Mouse (Mus musculus) CD4-positive, CD25-positive, alpha-beta regulatory T cell, adult 4 months (primary cell): ENCODE measurements around the gene Fyb2. TPM values are rescaled to one million over a fixed set of nuclear protein-coding genes. Genes with fewer than 3 reads are reported as not detected.

Experiments used
- ATAC-seq: one replicate; pipeline ENCODE4 v1.8.0; 2017
- polyA plus RNA-seq, 2 experiments: library from polyadenylated mRNA; unstranded; fragments of 100-300 nt; shearing (Covaris generic); gene quantifications; one replicate each; pipeline ENCODE4 v1.2.1; 2017

Gene Fyb2
- polyA plus RNA-seq, 2 experiments from 2014 or later: not detected

- no peak for ATAC-seq
Observed at GRCm38 (mm10) chr4:105015496-105015895, 102.2 kb downstream of the Fyb2 start.

DNA sequence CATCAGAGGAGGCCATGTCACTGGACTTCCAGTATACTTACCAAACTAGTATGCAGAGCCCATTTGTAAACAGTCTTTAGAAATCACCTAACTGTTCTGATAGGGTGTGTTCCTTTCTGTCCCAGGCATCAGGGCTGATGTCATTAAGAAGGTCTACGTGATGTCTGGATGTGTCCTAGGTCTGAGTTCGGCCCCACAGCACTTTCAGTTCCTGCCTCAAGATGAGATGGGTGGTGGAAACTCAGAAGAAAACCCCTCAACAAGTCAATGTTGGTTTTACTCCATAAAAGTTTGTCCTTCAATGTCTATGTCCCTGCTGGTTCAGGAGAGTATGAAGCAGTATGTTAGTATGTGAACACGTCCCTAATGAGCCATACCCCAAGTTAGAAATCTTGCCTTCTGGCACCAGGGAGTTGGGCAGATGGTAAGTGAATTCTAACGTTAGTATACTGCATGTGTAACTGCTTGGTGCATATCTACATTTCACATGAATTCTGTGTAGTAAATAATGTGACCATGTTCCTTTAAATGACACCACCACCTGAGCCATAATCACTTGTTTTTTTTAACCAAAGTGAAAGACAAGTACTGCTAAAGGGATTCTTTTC lies 102.9 kb downstream of the Fyb2 start:
- ATAC-seq: no peak

DNA sequence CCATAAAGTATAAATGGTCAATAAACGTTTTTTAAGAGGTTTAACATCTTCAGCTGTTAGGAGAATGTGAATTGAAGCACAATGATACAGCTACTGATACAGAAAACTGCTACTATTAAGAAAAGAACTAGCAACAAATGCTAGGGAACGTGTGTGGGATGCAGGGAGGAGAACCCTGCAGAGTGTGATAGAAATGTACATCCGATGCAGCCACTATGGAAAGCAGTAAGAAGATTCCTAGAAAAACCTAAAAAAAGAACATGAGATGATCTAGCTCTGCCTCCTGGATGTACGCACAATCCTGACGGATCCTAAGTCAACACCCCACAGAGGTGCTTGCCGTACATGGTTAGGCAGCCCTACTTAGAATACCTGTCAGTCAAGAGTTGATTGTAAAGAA lies 114.0 kb downstream of the Fyb2 start:
- no peak for ATAC-seq

GRCm38 (mm10) chr4:105031104-105031503 lies 117.8 kb downstream of the Fyb2 start:
- ATAC-seq: no peak

DNA sequence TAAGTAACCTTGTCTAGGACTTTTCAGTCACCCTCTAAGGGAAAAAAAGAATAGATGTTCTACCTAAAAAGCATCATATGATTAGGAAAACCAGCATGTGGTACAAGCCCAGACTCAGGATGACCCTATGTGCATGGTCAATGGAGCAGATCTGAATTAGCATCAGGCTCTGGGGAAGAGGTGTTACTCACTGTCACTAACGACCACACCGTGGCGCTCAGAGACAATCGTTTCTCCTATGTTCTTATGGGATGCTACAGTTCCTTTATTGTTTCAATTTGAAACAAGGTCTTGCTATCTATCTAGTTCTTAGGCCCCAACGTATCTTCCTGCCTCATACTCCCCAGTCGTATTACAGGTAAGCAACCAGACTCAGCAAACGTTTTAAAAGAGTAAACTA lies 119.9 kb downstream of the Fyb2 start:
- ATAC-seq: no peak

GRCm38 (mm10) chr4:105034259-105034658 lies 121.0 kb downstream of the Fyb2 start:
- no peak for ATAC-seq

GRCm38 (mm10) chr4:105050041-105050440 lies 136.8 kb downstream of the Fyb2 start:
- ATAC-seq: no peak

- no peak for ATAC-seq
Observed at GRCm38 (mm10) chr4:105051291-105051690, 138.0 kb downstream of the Fyb2 start.

Other genes with a start within 250 kb of the Fyb2 start
- gene C8b, start 147.1 kb upstream of the Fyb2 start, polyA plus RNA-seq: not detected
- not detected for gene Gm17662, start 56.1 kb upstream of the Fyb2 start, polyA plus RNA-seq
- not detected for gene C8a, start 37.1 kb upstream of the Fyb2 start, polyA plus RNA-seq
- gene Prkaa2, start 196.4 kb downstream of the Fyb2 start, polyA plus RNA-seq: not detected
- gene Plpp3, start 243.9 kb downstream of the Fyb2 start, polyA plus RNA-seq: under 1 TPM in 1 of 2 experiments, not detected in 1; 0.24 TPM